ENCODE assay signal across 8 mouse cellular contexts in the genomic region with DNA sequence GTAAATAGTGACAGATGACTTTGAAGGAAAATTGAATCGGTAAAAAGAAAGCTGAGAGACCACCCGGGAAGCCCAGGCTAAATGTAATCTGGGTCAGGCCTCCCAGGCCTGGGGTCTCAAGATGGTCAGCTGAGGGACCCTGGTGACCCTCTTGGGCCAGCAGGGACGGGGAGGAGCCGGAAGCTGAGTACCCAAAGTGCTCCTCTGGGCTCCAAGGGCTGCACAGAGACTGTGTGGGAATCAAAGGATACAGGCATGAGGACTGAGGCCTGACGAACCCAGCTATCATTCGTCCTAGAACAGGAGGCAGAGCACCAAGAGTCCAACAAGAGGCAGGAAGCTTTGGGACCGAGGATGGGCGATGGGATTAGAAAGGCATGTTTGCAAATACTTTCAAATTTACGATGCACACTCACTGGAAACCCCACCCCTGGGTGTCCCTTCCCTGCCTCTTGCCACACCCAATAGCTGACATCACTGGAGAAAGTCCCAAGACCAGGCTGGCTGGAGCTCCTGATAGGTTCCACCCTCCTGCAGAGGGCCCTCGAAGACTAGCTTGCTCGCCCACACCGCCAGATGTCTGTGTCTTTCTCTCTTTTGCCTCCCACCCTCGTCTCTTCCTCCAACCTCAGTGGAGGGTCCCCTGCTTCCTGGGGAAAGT.
A peak's percentile ranks its signal among the peaks of the same experiment; 100 is the strongest.
DNase-seq lines count a peak whose midpoint lies in the region; ATAC-seq lines count a peak whose summit lies in the region.

No protein-coding gene starts in this region.

- no peak for ATAC-seq in hindbrain, embryonic 12.5 days (ENCODE audit: low FRiP score)
- peak; percentile 64; the same call in 1 of the 2 replicates for ATAC-seq in kidney, embryonic 15.5 days (replicated peaks; ENCODE audit: low FRiP score)
- peak; percentile 51 for ATAC-seq in lung, embryonic 16.5 days (ENCODE audit: low read depth)
- peak; percentile 65; the same call in 1 of the 2 replicates for ATAC-seq in stomach, embryonic 15.5 days (ENCODE audit: insufficient read depth, low FRiP score, low read depth)
- ATAC-seq in forebrain, embryonic 15.5 days (replicated peaks): no peak

- no peak overlapping the region for H3K9ac ChIP-seq in hindbrain, embryonic 12.5 days
- no peak overlapping the region for H3K9ac ChIP-seq in kidney, embryonic 15.5 days
- peak overlapping the region; percentile 24; the same call in 1 of the 2 replicates for H3K9ac ChIP-seq in lung, embryonic 16.5 days (ENCODE audit: low read length)
- no peak overlapping the region for H3K9ac ChIP-seq in stomach, embryonic 15.5 days
- no peak overlapping the region for H3K9ac ChIP-seq in forebrain, embryonic 15.5 days (replicated peaks)

- H3K4me2 ChIP-seq in hindbrain, embryonic 12.5 days (replicated peaks): no peak overlapping the region
- H3K4me2 ChIP-seq in kidney, embryonic 15.5 days: no peak overlapping the region
- no peak overlapping the region for H3K4me2 ChIP-seq in lung, embryonic 16.5 days (ENCODE audit: low read depth, low read length)
- peak overlapping the region; percentile 1; the same call in 1 of the 2 replicates for H3K4me2 ChIP-seq in stomach, embryonic 15.5 days
- H3K4me2 ChIP-seq in forebrain, embryonic 15.5 days (replicated peaks): no peak overlapping the region

- no peaks in the 10 kb centered on the region for H3K36me3 ChIP-seq in hindbrain, embryonic 10.5 days
- H3K36me3 ChIP-seq in hindbrain, embryonic 12.5 days: no peaks in the 10 kb centered on the region
- H3K36me3 ChIP-seq in kidney, embryonic 15.5 days: no peaks in the 10 kb centered on the region
- no peaks in the 10 kb centered on the region for H3K36me3 ChIP-seq in lung, embryonic 16.5 days (ENCODE audit: control insufficient read depth, insufficient read depth, low read length)
- no peaks in the 10 kb centered on the region for H3K36me3 ChIP-seq in stomach, embryonic 15.5 days
- no peaks in the 10 kb centered on the region for H3K36me3 ChIP-seq in forebrain, embryonic 15.5 days

- no peaks in the 10 kb centered on the region for H3K9me3 ChIP-seq in hindbrain, embryonic 10.5 days
- no peaks in the 10 kb centered on the region for H3K9me3 ChIP-seq in hindbrain, embryonic 12.5 days (replicated peaks)
- no peaks in the 10 kb centered on the region for H3K9me3 ChIP-seq in kidney, embryonic 15.5 days (replicated peaks)
- no peaks in the 10 kb centered on the region for H3K9me3 ChIP-seq in lung, embryonic 16.5 days (ENCODE audit: control insufficient read depth, low read length)
- no peaks in the 10 kb centered on the region for H3K9me3 ChIP-seq in stomach, embryonic 15.5 days
- no peaks in the 10 kb centered on the region for H3K9me3 ChIP-seq in forebrain, embryonic 15.5 days

- H3K27me3 ChIP-seq in hindbrain, embryonic 10.5 days (ENCODE audit: insufficient read depth, poor library complexity, severe bottlenecking): no peaks in the 10 kb centered on the region
- no peaks in the 10 kb centered on the region for H3K27me3 ChIP-seq in hindbrain, embryonic 12.5 days
- H3K27me3 ChIP-seq in kidney, embryonic 15.5 days: no peaks in the 10 kb centered on the region
- H3K27me3 ChIP-seq in lung, embryonic 16.5 days (ENCODE audit: control insufficient read depth, insufficient read depth, low read depth, low read length): no peaks in the 10 kb centered on the region
- H3K27me3 ChIP-seq in stomach, embryonic 15.5 days (replicated peaks): no peaks in the 10 kb centered on the region
- no peaks in the 10 kb centered on the region for H3K27me3 ChIP-seq in forebrain, embryonic 15.5 days

- WGBS in hindbrain, embryonic 10.5 days: 71% methylated on average over 13 of the region's 13 CpGs
- WGBS in hindbrain, embryonic 12.5 days: 68% methylated on average over 13 of the region's 13 CpGs
- WGBS in kidney, embryonic 15.5 days: 54% methylated on average over 13 of the region's 13 CpGs
- 48% methylated on average over 13 of the region's 13 CpGs for WGBS in lung, embryonic 16.5 days
- 43% methylated on average over 13 of the region's 13 CpGs for WGBS in stomach, embryonic 15.5 days
- 72% methylated on average over 13 of the region's 13 CpGs for WGBS in forebrain, embryonic 15.5 days

- intact Hi-C loops in gastrocnemius, postnatal 36 days (cut with DNase I): no loop called here

- peak overlapping the region; percentile 35; the same call in 1 of the 2 replicates for H3K27ac ChIP-seq in hindbrain, embryonic 10.5 days
- H3K27ac ChIP-seq in hindbrain, embryonic 12.5 days: no peak overlapping the region
- H3K27ac ChIP-seq in kidney, embryonic 15.5 days: peak overlapping the region; percentile 48; the same call in 1 of the 2 replicates
- H3K27ac ChIP-seq in lung, embryonic 16.5 days (ENCODE audit: low read length): no peak overlapping the region
- no peak overlapping the region for H3K27ac ChIP-seq in stomach, embryonic 15.5 days
- no peak overlapping the region for H3K27ac ChIP-seq in forebrain, embryonic 15.5 days (replicated peaks)

- no peak for DNase-seq in hindbrain, embryonic 10.5 days (ENCODE audit: low spot score)
- DNase-seq in adrenal gland, postnatal 14 days: peak; percentile 82
- DNase-seq in gastrocnemius, postnatal 36 days: peak; percentile 44 to 58

- peaks cover 34% of the 10 kb centered on the region for H3K4me1 ChIP-seq in hindbrain, embryonic 10.5 days (replicated peaks)
- peaks cover 6% of the 10 kb centered on the region; the same call in 1 of the 2 replicates for H3K4me1 ChIP-seq in hindbrain, embryonic 12.5 days
- peaks cover 17% of the 10 kb centered on the region; the same call in 1 of the 2 replicates for H3K4me1 ChIP-seq in kidney, embryonic 15.5 days
- peaks cover 11% of the 10 kb centered on the region; the same call in 1 of the 2 replicates for H3K4me1 ChIP-seq in lung, embryonic 16.5 days (replicated peaks; ENCODE audit: control insufficient read depth, insufficient read depth, low read length)
- H3K4me1 ChIP-seq in stomach, embryonic 15.5 days: peaks cover 6% of the 10 kb centered on the region
- peaks cover 9% of the 10 kb centered on the region; the same call in 1 of the 2 replicates for H3K4me1 ChIP-seq in forebrain, embryonic 15.5 days

- no peak overlapping the region for H3K4me3 ChIP-seq in hindbrain, embryonic 10.5 days
- H3K4me3 ChIP-seq in hindbrain, embryonic 12.5 days: no peak overlapping the region
- no peak overlapping the region for H3K4me3 ChIP-seq in kidney, embryonic 15.5 days (replicated peaks)
- H3K4me3 ChIP-seq in lung, embryonic 16.5 days (ENCODE audit: low read length): no peak overlapping the region
- H3K4me3 ChIP-seq in stomach, embryonic 15.5 days (replicated peaks): no peak overlapping the region
- no peak overlapping the region for H3K4me3 ChIP-seq in forebrain, embryonic 15.5 days

Comparison
In these comparisons a context has a peak if more than half of its experiments do, and no peak if none do; other contexts are left out.
1. H3K27ac ChIP-seq: peak in hindbrain, embryonic 10.5 days (single experiment) and kidney, embryonic 15.5 days (single experiment); none in hindbrain, embryonic 12.5 days (single experiment), lung, embryonic 16.5 days (single experiment), stomach, embryonic 15.5 days (single experiment) and forebrain, embryonic 15.5 days (single experiment).
2. ATAC-seq: peak in kidney, embryonic 15.5 days (single experiment), lung, embryonic 16.5 days (single experiment) and stomach, embryonic 15.5 days (single experiment); none in hindbrain, embryonic 12.5 days (single experiment) and forebrain, embryonic 15.5 days (single experiment).